Mouse (Mus musculus): ENCODE measurements around the gene Stt3b. TPM values are rescaled to one million over a fixed set of nuclear protein-coding genes. Genes with fewer than 3 reads are reported as not detected.

The Stt3b gene
- polyA plus RNA-seq, 1 experiment from 2014 or later = 102 TPM

DNA sequence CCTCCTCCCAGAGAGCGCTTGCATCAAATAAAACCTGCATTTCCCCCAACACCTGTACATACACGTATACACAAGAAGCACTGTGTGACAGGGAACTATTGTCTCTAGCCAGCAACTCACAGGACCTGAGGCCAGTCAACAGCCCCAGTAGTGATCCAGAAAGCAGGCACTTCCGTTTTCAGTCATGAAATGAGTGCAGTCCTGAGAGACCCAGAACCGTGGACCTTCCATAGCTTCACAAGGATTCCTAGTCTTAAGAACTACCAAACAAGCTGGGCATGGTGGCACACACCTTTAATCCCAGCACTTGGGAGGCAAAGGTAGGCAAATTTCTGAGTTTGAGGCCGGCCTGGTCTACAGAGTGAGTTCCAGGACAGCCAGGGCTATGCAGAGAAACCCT, 3.6 kb upstream of the Stt3b start:
- H3K9ac ChIP-seq = no peak overlapping the region
- H3K9me3 ChIP-seq = no peaks in the 10 kb centered on the region
- H3K36me3 ChIP-seq = no peaks in the 10 kb centered on the region
- no peak overlapping the region for H3K4me3 ChIP-seq (replicated peaks)
- H3K27ac ChIP-seq = no peak overlapping the region
- no peaks in the 10 kb centered on the region for H3K4me1 ChIP-seq
- WGBS = 84% methylated on average over 5 of the region's 5 CpGs
- H3K27me3 ChIP-seq (replicated peaks) = no peaks in the 10 kb centered on the region
- ATAC-seq (ENCODE audit: insufficient read depth, low FRiP score, low read depth) = no peak
- H3K4me2 ChIP-seq = no peak overlapping the region

- WGBS = 3% methylated on average over 5 of the region's 5 CpGs
- H3K9ac ChIP-seq = no peak overlapping the region; the same call in 1 of the 2 replicates
Measured at GRCm38 (mm10) chr9:115311223-115311520, 951 bp upstream of the Stt3b start.

GRCm38 (mm10) chr9:115309977-115310345, 260 bp downstream of the Stt3b start:
- H3K36me3 ChIP-seq = no peaks in the 10 kb centered on the region
- peak; percentile 88 for ATAC-seq (ENCODE audit: insufficient read depth, low FRiP score, low read depth)
- peaks cover 15% of the 10 kb centered on the region for H3K4me1 ChIP-seq
- H3K27ac ChIP-seq = peak overlapping the region; percentile 98
- H3K9me3 ChIP-seq = no peaks in the 10 kb centered on the region
- peak overlapping the region; percentile 56 for H3K4me2 ChIP-seq
- no peaks in the 10 kb centered on the region for H3K27me3 ChIP-seq (replicated peaks)
- under 1% methylated on average over 35 of the region's 42 CpGs for WGBS
- H3K4me3 ChIP-seq (replicated peaks) = peak overlapping the region; percentile 85
- H3K9ac ChIP-seq = peak overlapping the region; percentile 96

More at GRCm38 (mm10) chr9:115311223-115311520, 951 bp upstream of the Stt3b start:
- H3K4me1 ChIP-seq = peaks cover 12% of the 10 kb centered on the region
- no peaks in the 10 kb centered on the region for H3K36me3 ChIP-seq
- peak overlapping the region; percentile 85 for H3K4me3 ChIP-seq (replicated peaks)
- no peaks in the 10 kb centered on the region for H3K9me3 ChIP-seq
- peak overlapping the region; percentile 58 for H3K4me2 ChIP-seq
- no peak for ATAC-seq (ENCODE audit: insufficient read depth, low FRiP score, low read depth)
- no peaks in the 10 kb centered on the region for H3K27me3 ChIP-seq (replicated peaks)
- H3K27ac ChIP-seq = peak overlapping the region; percentile 98

DNA sequence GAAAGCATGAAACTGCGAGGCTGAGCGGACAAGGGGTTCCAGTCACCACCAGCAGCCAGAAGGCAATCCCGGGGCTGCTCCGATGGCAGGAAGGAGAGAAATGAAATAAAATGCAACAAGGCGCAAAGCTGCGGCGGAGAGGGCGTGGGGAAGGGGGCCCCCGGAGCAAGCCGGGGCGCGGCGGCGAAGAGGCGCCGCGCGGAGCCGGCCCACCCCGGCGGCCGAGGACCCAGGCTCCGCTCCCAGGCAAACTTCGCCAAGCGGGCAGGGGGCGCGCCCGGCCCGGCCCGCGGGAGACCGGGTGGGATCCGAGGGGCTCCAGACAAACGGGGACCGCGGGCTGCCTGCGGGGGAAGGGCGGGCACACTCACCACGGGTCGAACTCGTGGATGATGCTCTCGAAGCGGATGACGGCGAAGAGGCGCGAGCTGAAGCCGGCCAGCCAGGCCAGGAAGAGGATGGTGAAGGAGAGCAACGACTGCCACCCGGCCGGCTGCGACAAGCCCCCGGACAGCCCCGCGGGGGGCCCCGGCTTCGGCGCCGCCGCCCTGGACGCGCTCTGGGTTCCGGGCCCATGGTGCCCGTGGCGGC, 745 bp downstream of the Stt3b start:
- H3K4me2 ChIP-seq = peak overlapping the region; percentile 56
- peak overlapping the region; percentile 85 for H3K4me3 ChIP-seq (replicated peaks)
- peaks cover 19% of the 10 kb centered on the region for H3K4me1 ChIP-seq
- ATAC-seq (ENCODE audit: insufficient read depth, low FRiP score, low read depth) = no peak
- no peaks in the 10 kb centered on the region for H3K36me3 ChIP-seq
- WGBS = 1% methylated on average over 63 of the region's 65 CpGs
- H3K27ac ChIP-seq = peak overlapping the region; percentile 98
- no peaks in the 10 kb centered on the region for H3K9me3 ChIP-seq
- H3K9ac ChIP-seq = peak overlapping the region; percentile 96
- no peaks in the 10 kb centered on the region for H3K27me3 ChIP-seq (replicated peaks)

- WGBS = under 1% methylated on average over 18 of the region's 18 CpGs
- ATAC-seq (ENCODE audit: insufficient read depth, low FRiP score, low read depth) = no peak
Measured at GRCm38 (mm10) chr9:115308941-115309380, 1.3 kb downstream of the Stt3b start.

DNA sequence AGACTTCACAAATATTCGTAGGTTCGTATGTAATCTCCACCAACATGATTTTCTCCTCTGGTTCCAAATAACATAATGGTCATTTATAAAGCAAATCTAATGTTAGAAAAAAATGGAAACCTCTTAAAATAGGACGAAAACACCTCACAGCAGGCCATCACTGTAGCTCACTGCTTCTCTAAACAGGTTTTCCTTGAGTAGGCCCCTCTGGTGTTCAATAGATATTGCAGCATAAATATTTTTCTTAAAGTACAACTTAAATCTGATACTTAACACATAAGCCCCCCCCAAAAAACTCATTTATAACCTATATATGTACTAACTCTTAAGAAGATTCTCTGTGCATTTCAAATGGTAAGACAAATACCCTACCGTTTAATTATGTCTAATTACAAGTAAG, 1.8 kb downstream of the Stt3b start:
- H3K4me1 ChIP-seq = peaks cover 19% of the 10 kb centered on the region
- H3K9ac ChIP-seq = peak overlapping the region; percentile 96; the same call in 1 of the 2 replicates
- no peaks in the 10 kb centered on the region for H3K27me3 ChIP-seq (replicated peaks)
- H3K9me3 ChIP-seq = no peaks in the 10 kb centered on the region
- H3K4me3 ChIP-seq (replicated peaks) = peak overlapping the region; percentile 85
- peak overlapping the region; percentile 56 for H3K4me2 ChIP-seq
- ATAC-seq (ENCODE audit: insufficient read depth, low FRiP score, low read depth) = no peak
- WGBS = 7% methylated on average over 4 of the region's 4 CpGs
- no peaks in the 10 kb centered on the region for H3K36me3 ChIP-seq
- no peak overlapping the region for H3K27ac ChIP-seq

More at GRCm38 (mm10) chr9:115308941-115309380, 1.3 kb downstream of the Stt3b start:
- H3K4me2 ChIP-seq = peak overlapping the region; percentile 56
- no peaks in the 10 kb centered on the region for H3K9me3 ChIP-seq
- peaks cover 19% of the 10 kb centered on the region for H3K4me1 ChIP-seq
- H3K27me3 ChIP-seq (replicated peaks) = no peaks in the 10 kb centered on the region
- H3K4me3 ChIP-seq (replicated peaks) = peak overlapping the region; percentile 85
- H3K27ac ChIP-seq = peak overlapping the region; percentile 98
- H3K36me3 ChIP-seq = no peaks in the 10 kb centered on the region
- H3K9ac ChIP-seq = peak overlapping the region; percentile 96

DNA sequence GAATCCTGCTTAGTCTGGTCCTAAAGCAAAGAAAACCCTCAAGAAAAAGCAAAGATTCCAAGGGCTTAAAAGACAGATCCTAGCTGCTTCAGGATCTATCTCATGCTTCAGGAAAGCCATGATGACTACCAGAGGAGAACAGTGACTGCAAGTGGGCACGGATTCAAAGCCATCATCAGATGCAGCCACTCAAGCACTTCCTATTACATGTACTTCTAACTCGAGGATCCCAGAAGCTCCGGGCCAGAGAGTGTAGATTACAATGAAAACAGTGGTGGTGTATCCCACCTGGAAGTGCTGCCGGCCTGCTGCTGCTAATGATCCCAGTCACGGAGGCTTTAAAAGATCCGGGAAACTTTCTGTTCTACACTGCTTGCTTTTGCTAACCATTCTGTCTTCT, 4.0 kb downstream of the Stt3b start:
- Histone ChIP-seq H3K4me1 (peaks cover 25% of the 10 kb centered on the region), H3K4me3 (replicated peaks) (peak overlapping the region; percentile 12; the same call in 1 of the 2 replicates), H3K4me2 (peak overlapping the region; percentile 56), H3K9me3 (no peaks in the 10 kb centered on the region), H3K27me3 (replicated peaks) (no peaks in the 10 kb centered on the region), H3K36me3 (no peaks in the 10 kb centered on the region), H3K27ac (no peak overlapping the region), H3K9ac (no peak overlapping the region)
- 13% methylated on average over 6 of the region's 6 CpGs for WGBS
- no peak for ATAC-seq (ENCODE audit: insufficient read depth, low FRiP score, low read depth)

- Histone ChIP-seq H3K9me3 (no peaks in the 10 kb centered on the region), H3K4me3 (replicated peaks) (no peak overlapping the region), H3K9ac (no peak overlapping the region), H3K27ac (no peak overlapping the region), H3K4me1 (peaks cover 27% of the 10 kb centered on the region), H3K4me2 (no peak overlapping the region), H3K27me3 (replicated peaks) (no peaks in the 10 kb centered on the region), H3K36me3 (no peaks in the 10 kb centered on the region)
- 68% methylated on average over 4 of the region's 4 CpGs for WGBS
- no peak for ATAC-seq (ENCODE audit: insufficient read depth, low FRiP score, low read depth)
Measured at GRCm38 (mm10) chr9:115304149-115304548, 6.1 kb downstream of the Stt3b start.

DNA sequence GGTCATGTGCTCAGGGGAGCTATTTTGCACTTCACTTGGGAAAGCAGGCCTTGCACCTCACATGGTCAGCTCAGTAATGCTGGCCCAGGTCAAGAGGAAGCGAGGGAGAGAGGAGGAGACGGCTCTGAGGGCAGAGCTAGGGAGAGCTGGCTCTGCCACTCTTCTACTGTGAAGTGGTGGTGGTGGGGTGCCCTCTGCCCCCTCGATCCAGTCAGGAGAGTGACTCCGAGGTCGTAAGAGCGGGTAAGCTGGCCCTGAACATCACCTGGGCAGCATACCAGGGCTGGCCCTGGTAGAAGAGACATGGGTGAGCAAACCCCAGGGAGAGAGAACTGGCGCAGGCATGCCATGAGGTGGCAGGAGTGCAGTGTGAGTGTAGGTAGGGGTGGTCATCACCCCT, 8.6 kb downstream of the Stt3b start:
- ATAC-seq (ENCODE audit: insufficient read depth, low FRiP score, low read depth) = no peak
- Histone ChIP-seq H3K27me3 (replicated peaks) (no peaks in the 10 kb centered on the region), H3K4me2 (no peak overlapping the region), H3K36me3 (no peaks in the 10 kb centered on the region), H3K27ac (no peak overlapping the region), H3K9ac (no peak overlapping the region), H3K9me3 (no peaks in the 10 kb centered on the region), H3K4me1 (peaks cover 20% of the 10 kb centered on the region), H3K4me3 (replicated peaks) (no peak overlapping the region)
- 86% methylated on average over 7 of the region's 7 CpGs for WGBS

DNA sequence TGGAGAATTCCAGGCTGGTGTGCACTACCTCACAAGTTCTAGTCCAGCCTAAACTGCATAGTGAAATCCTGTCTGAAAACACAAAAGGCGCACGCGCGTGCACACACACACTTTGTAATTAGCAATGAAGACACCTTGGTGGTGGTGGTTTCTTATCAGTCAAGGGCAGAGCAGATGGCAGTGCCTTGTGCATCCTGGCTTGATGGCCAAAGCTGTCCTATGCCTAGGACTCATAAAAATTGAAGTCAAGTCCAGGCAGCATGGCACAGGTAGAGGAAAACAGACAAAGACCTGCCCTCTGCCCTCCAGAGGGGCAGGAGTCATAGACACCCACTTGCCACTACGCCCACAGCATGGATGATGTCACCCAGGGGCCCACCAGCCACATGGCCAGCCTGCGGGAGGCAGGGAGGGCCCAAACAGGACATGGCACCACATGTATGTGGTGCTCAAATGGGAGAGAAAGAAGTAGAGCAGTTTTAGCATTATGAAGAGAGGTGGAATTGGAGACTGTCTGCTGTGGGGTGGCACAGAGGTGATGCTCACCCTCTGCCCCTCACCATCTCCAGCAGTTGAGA, 9.1 kb downstream of the Stt3b start:
- no peak overlapping the region for H3K9ac ChIP-seq
- WGBS = 83% methylated on average over 6 of the region's 6 CpGs

GRCm38 (mm10) chr9:115296738-115297137, 13.5 kb downstream of the Stt3b start:
- no peak for ATAC-seq (ENCODE audit: insufficient read depth, low FRiP score, low read depth)
- no peaks in the 10 kb centered on the region for H3K9me3 ChIP-seq
- H3K27ac ChIP-seq = no peak overlapping the region
- H3K36me3 ChIP-seq = no peaks in the 10 kb centered on the region
- WGBS = 77% methylated on average over 7 of the region's 7 CpGs
- H3K4me3 ChIP-seq (replicated peaks) = no peak overlapping the region
- no peak overlapping the region for H3K4me2 ChIP-seq
- no peaks in the 10 kb centered on the region for H3K27me3 ChIP-seq (replicated peaks)
- H3K9ac ChIP-seq = no peak overlapping the region
- H3K4me1 ChIP-seq = peaks cover 16% of the 10 kb centered on the region

More for the DNA sequence above, 9.1 kb downstream of the Stt3b start:
- Histone ChIP-seq H3K36me3 (no peaks in the 10 kb centered on the region), H3K27me3 (replicated peaks) (no peaks in the 10 kb centered on the region), H3K4me2 (no peak overlapping the region), H3K4me1 (peaks cover 15% of the 10 kb centered on the region), H3K27ac (no peak overlapping the region), H3K4me3 (replicated peaks) (no peak overlapping the region), H3K9me3 (no peaks in the 10 kb centered on the region)
- ATAC-seq (ENCODE audit: insufficient read depth, low FRiP score, low read depth) = 0 out of 2 replicates have a peak, but pooled peaks have one; percentile 31

DNA sequence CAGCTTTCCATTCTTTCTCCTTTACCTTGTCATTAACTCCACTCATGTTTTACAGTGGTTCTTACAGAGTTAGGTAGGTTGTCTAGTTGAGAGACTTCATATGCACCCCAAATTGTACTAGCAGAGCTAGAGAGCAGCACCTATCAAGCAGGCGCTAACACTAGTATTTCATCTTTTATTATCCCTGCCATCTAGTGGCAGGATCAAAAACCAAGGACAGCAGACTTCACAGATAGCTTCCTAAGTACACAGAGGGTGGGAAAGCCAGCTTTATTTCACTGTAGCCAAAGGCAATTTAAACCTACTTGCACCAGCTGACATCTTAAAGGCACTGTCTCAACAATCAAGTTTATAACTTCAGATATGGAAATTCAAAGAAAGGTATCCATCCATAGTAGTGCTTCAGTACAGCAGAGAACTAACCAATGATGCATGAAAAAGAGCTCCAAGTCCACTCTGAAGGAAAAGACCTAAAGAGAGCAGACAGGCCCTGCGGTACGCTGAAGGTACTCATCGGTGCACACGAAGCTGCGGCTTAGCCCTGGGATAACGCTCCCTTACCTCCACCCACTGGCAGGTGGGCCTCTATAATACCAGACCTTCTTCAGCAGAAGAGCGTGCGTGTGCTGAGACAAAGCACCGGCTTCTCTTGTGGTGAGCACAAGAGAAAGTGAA, 16.2 kb downstream of the Stt3b start:
- Histone ChIP-seq H3K4me3 (replicated peaks) (no peak overlapping the region), H3K9me3 (no peaks in the 10 kb centered on the region), H3K27ac (no peak overlapping the region), H3K36me3 (no peaks in the 10 kb centered on the region), H3K4me2 (no peak overlapping the region), H3K4me1 (peaks cover 8% of the 10 kb centered on the region; the same call in 1 of the 2 replicates), H3K27me3 (replicated peaks) (no peaks in the 10 kb centered on the region), H3K9ac (no peak overlapping the region)
- WGBS = 82% methylated on average over 10 of the region's 10 CpGs
- no peak for ATAC-seq (ENCODE audit: insufficient read depth, low FRiP score, low read depth)

Data from stomach, embryonic 15.5 days (tissue).